Mouse (Mus musculus) colon, adult 2 months (tissue): ENCODE results near the gene Hist2h2be. TPM values are rescaled to one million over a fixed set of nuclear protein-coding genes. Genes with fewer than 3 reads are reported as not detected.

Experiments used
- polyA plus RNA-seq: library from polyadenylated mRNA; depleted of rRNA; stranded (reverse); fragments of >200 nt; gene quantifications from 2 replicates; pipeline ENCODE4 v1.2.3, GENCODE M21; 2012; rRNA removed

Gene Hist2h2be
- polyA plus RNA-seq, 1 experiment, result 4.6 TPM

Other genes with a start within 250 kb of the Hist2h2be start
- gene Plekho1, start 225.1 kb upstream of the Hist2h2be start, polyA plus RNA-seq, result 30.2 and 42.1 TPM in 2 replicates
- 3.4 and 4.2 TPM in 2 replicates for gene Vps45, start 162.7 kb upstream of the Hist2h2be start, polyA plus RNA-seq
- gene Otud7b, start 116.6 kb upstream of the Hist2h2be start, polyA plus RNA-seq, result 16.0 and 17.8 TPM in 2 replicates
- 38.7 and 44.7 TPM in 2 replicates for gene Mtmr11, start 59.1 kb upstream of the Hist2h2be start, polyA plus RNA-seq
- gene Sf3b4, start 48.8 kb upstream of the Hist2h2be start, polyA plus RNA-seq, result 72.6 and 80.8 TPM in 2 replicates
- gene Sv2a, start 40.0 kb upstream of the Hist2h2be start, polyA plus RNA-seq, result 2.3 and 2.5 TPM in 2 replicates
- 73.9 and 91.3 TPM in 2 replicates for gene Bola1, start 1.4 kb upstream of the Hist2h2be start, polyA plus RNA-seq
- gene Hist2h2ab, start 1.3 kb upstream of the Hist2h2be start, polyA plus RNA-seq, result 1.8 and 8.0 TPM in 2 replicates
- gene Hist2h2ac, start 239 bp upstream of the Hist2h2be start, polyA plus RNA-seq, result 18.8 and 23.5 TPM in 2 replicates
- 105 and 114 TPM in 2 replicates for gene Hist2h3c2, start 18.0 kb downstream of the Hist2h2be start, polyA plus RNA-seq
- 291 and 333 TPM in 2 replicates for gene Hist2h2aa2, start 19.2 kb downstream of the Hist2h2be start, polyA plus RNA-seq
- gene Hist2h2aa1, start 24.4 kb downstream of the Hist2h2be start, polyA plus RNA-seq, result 316 and 418 TPM in 2 replicates
- not detected in 2 replicates for gene Hist2h3c1, start 25.6 kb downstream of the Hist2h2be start, polyA plus RNA-seq
- 6.2 and 7.7 TPM in 2 replicates for gene Hist2h4, start 42.2 kb downstream of the Hist2h2be start, polyA plus RNA-seq
- gene Hist2h3b, start 47.5 kb downstream of the Hist2h2be start, polyA plus RNA-seq, result 93.7 and 97.1 TPM in 2 replicates
- 9.4 and 9.5 TPM in 2 replicates for gene Hist2h2bb, start 48.6 kb downstream of the Hist2h2be start, polyA plus RNA-seq
- gene Fcgr1, start 72.8 kb downstream of the Hist2h2be start, polyA plus RNA-seq, result 1.2 and 1.6 TPM in 2 replicates
- gene BC107364, start 231.2 kb downstream of the Hist2h2be start, polyA plus RNA-seq, result 0.10 and 0.34 TPM in 2 replicates